Mouse (Mus musculus) olfactory bulb, adult 2 months (tissue): ENCODE results near the gene Clmp.

Experiments used
- CTCF ChIP-seq: fragments of 200-500 bp; IDR thresholded peaks from 2 replicates; pipeline ENCODE4 v1.5.1; 2012; ENCODE audit warnings: low read depth, mild to moderate bottlenecking, low read length, moderate library complexity; ENCODE audit not compliant: insufficient read depth
- POLR2A ChIP-seq: fragments of 200-500 bp; IDR thresholded peaks from 2 replicates; pipeline ENCODE4 v1.6.1; 2012; ENCODE audit warnings: mild to moderate bottlenecking, low read depth, low read length, moderate library complexity; ENCODE audit not compliant: insufficient read depth

GRCm38 (mm10) chr9:40746796-40747195 is 61.0 kb downstream of the Clmp start:
- TF ChIP-seq CTCF, result no peak
- no peak for TF ChIP-seq POLR2A
